Mouse (Mus musculus): ENCODE results near the gene Hyal1. TPM values are rescaled to one million over a fixed set of nuclear protein-coding genes. Genes with fewer than 3 reads are reported as not detected.

Hyal1 gene
- total and polyA plus RNA-seq, 3 experiments, result 1.3 to 3.4 TPM; not detected in 1

DNA sequence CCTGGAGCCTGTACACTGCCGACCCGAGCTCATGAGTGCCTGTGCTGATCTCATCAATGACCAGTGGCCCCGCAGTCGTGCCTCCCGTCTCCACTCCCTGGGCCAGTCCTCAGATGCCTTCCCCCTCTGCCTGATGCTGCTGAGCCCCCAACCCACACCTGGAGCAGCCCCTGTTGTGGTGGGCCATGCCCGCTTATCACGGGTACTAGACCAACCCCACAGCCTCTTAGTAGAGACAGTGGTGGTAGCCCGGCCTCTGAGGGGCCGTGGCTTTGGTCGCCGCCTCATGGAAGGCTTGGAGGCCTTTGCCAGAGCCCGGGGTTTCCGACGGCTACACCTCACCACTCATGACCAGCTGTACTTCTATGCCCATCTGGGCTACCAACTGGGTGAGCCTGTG, 6.4 kb downstream of the Hyal1 start:
- Histone ChIP-seq H3K27ac (ENCODE audit: control insufficient read depth, low read depth, low read length) (no peak overlapping the region), H3K9ac (ENCODE audit: control insufficient read depth, low read depth, low read length, poor library complexity, severe bottlenecking) (no peak overlapping the region), H3K4me1 (ENCODE audit: control insufficient read depth in 1 of 2, insufficient read depth in 2 of 2, low read length in 2 of 2) (peaks cover 8 to 28% of the 10 kb centered on the region in 2 experiments; a peak in 3 of 4 replicates), H3K27me3 (ENCODE audit: control insufficient read depth in 1 of 2, insufficient read depth in 2 of 2, low read length in 2 of 2) (no peaks in the 10 kb centered on the region), H3K36me3 (ENCODE audit: control insufficient read depth in 1 of 2, insufficient read depth in 2 of 2, low read length in 2 of 2) (peaks cover 0 to 18% of the 10 kb centered on the region in 2 experiments; a peak in 2 of 4 replicates), H3K79me2 (ENCODE audit: control insufficient read depth, insufficient read depth, low read length, poor library complexity) (peaks cover 36% of the 10 kb centered on the region), H3K4me3 (ENCODE audit: control insufficient read depth in 1 of 2, insufficient read depth in 1 of 2, low read depth in 2 of 2, low read length in 2 of 2) (no peak overlapping the region), H3K9me3 (replicated peaks; ENCODE audit: insufficient read depth, low read length) (no peaks in the 10 kb centered on the region)
- DNase-seq (ENCODE audit: low read depth, low spot score), result no peak
- TF ChIP-seq CHD2 (IDR thresholded peaks at IDR 0.05; ENCODE audit: low read length) (no peak), ZMIZ1 (IDR thresholded peaks at IDR 0.05; ENCODE audit: low read depth, low read length) (no peak), E2F4 (IDR thresholded peaks at IDR 0.05; ENCODE audit: borderline replicate concordance, low read depth, low read length) (no peak), EP300 (IDR thresholded peaks at IDR 0.05; ENCODE audit: low read depth in 1 of 2, low read length in 2 of 2) (no peak), ETS1 (IDR thresholded peaks at IDR 0.05; ENCODE audit: low read depth, low read length) (no peak), TAL1 (IDR thresholded peaks at IDR 0.05; ENCODE audit: low read length) (no peak), JUND (IDR thresholded peaks at IDR 0.05; ENCODE audit: low read depth, low read length) (no peak)

DNA sequence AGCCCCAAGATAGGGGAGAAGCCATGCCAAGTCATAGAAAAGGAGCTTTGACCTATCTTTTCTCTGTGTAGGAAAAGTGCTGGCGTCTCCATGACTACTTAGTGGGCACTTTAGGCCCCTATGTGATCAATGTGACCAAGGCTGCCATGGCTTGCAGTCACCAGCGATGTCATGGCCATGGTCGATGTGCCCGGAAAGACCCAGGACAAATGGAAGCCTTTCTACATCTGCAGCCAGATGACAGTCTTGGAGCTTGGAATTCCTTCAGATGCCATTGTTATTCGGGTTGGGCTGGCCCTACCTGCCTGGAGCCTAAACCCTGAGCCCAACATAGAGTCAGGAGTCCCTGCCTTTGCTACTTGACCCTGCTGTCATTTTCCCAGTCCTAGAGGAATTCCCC, 9.8 kb downstream of the Hyal1 start:
- peaks cover 4 to 35% of the 10 kb centered on the region in 2 experiments; a peak in 3 of 4 replicates for H3K36me3 ChIP-seq (ENCODE audit: control insufficient read depth in 1 of 2, insufficient read depth in 2 of 2, low read length in 2 of 2)

DNA sequence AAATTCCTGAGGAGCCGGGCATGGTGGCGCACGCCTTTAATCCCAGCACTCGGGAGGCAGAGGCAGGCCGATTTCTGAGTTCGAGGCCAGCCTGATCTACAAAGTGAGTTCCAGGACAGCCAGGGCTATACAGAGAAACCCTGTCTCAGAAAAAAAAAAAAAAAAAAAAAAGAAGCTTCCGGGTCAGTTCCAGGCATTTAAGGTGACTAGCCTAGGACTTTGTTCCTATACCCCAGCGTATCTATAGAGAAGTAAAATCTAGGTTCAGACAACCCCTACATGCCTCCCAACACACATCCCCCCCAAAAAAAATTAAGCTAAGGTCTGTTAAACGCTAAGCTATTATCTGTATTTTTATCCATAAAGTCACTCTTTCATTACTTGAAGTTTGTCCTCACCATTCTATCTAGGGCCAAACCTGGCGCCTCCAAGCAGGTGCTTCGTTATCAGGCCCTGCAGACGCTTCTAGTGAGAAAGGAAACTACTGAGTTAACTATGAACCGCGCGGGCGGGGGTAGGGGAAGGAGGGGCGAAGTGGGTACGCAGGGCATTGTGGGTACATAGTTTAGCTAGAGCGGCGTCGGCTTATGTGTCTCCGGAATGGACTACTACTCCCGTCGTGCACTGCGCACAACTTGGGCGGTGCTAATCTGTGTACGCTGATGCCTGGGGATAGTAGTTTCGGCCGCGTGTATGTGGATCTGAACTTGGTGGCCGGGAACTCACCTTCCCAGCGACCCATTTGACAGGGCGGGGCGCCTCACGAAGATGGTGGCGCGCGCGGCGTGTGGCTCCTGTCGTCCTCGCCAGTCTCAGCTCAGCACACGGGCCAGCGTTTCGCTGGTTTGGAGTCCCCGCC, 10.5 kb downstream of the Hyal1 start, which contains the start of gene Ifrd2:
Gene Ifrd2, plus strand, starts transcription at position 669 of the 859 bp plus-strand sequence.
- Histone ChIP-seq H3K4me1 (ENCODE audit: control insufficient read depth in 1 of 2, insufficient read depth in 2 of 2, low read length in 2 of 2) (peaks cover 16 to 31% of the 10 kb centered on the region in 2 experiments; a peak in 3 of 4 replicates), H3K79me2 (ENCODE audit: control insufficient read depth, insufficient read depth, low read length, poor library complexity) (peaks cover 47% of the 10 kb centered on the region), H3K9ac (ENCODE audit: control insufficient read depth, low read depth, low read length, poor library complexity, severe bottlenecking) (peak within 1 kb of the TSS; percentile 99), H3K36me3 (ENCODE audit: control insufficient read depth in 1 of 2, insufficient read depth in 2 of 2, low read length in 2 of 2) (peaks cover 4 to 29% of the 10 kb centered on the region in 2 experiments; a peak in 3 of 4 replicates), H3K27me3 (ENCODE audit: control insufficient read depth in 1 of 2, insufficient read depth in 2 of 2, low read length in 2 of 2) (no peaks in the 10 kb centered on the region), H3K27ac (ENCODE audit: control insufficient read depth, low read depth, low read length) (peak within 1 kb of the TSS; percentile 99), H3K4me3 (ENCODE audit: control insufficient read depth in 1 of 2, insufficient read depth in 1 of 2, low read depth in 2 of 2, low read length in 2 of 2) (peak within 1 kb of the TSS; percentile 55 to 86), H3K9me3 (replicated peaks; ENCODE audit: insufficient read depth, low read length) (no peaks in the 10 kb centered on the region)
- DNase-seq (ENCODE audit: low read depth, low spot score), result peak; percentile 99
- TF ChIP-seq MAFK (IDR thresholded peaks at IDR 0.05; ENCODE audit: borderline replicate concordance, low read depth, low read length) (no peak), MXI1 (IDR thresholded peaks at IDR 0.05; ENCODE audit: low read depth, low read length) (no peak; the same call in 1 of the 2 replicates), NRF1 (IDR thresholded peaks at IDR 0.05; ENCODE audit: insufficient read depth, low read depth, low read length, poor library complexity, severe bottlenecking) (peak; percentile 58; the same call in 1 of the 2 replicates), KAT2A (conservative IDR thresholded peaks at IDR 0.05; ENCODE audit: low read depth, low read length) (peak; percentile 99), HCFC1 (IDR thresholded peaks at IDR 0.05; ENCODE audit: low read depth, low read length) (peak; percentile 97), CHD1 (IDR thresholded peaks at IDR 0.05; ENCODE audit: low read depth, low read length) (no peak), JUND (IDR thresholded peaks at IDR 0.05; ENCODE audit: low read depth, low read length) (no peak), ETS1 (IDR thresholded peaks at IDR 0.05; ENCODE audit: low read depth, low read length) (peak; percentile 95), TCF12 (IDR thresholded peaks at IDR 0.05; ENCODE audit: low read depth, low read length) (peak; percentile 98), RAD21 (IDR thresholded peaks at IDR 0.05; ENCODE audit: low read depth, low read length) (no peak), NELFE (IDR thresholded peaks at IDR 0.05; ENCODE audit: low read depth, low read length) (peak; percentile 83), RCOR1 (IDR thresholded peaks at IDR 0.05; ENCODE audit: low read depth, low read length) (peak; percentile 40; the same call in 1 of the 2 replicates), CTCF (IDR thresholded peaks at IDR 0.05 in 2 of 3, conservative IDR thresholded peaks at IDR 0.05 in 1 of 3; ENCODE audit: control insufficient read depth in 1 of 3, insufficient read depth in 1 of 3, low read depth in 2 of 3, low read length in 3 of 3, poor library complexity in 1 of 3, severe bottlenecking in 1 of 3) (0 out of 6 replicates have a peak, but pooled peaks of 1 of the 3 experiments have one; percentile 12), TBP (IDR thresholded peaks at IDR 0.05; ENCODE audit: low read depth, low read length) (peak; percentile 90), TAL1 (IDR thresholded peaks at IDR 0.05; ENCODE audit: low read length) (peak; percentile 98), MYB (IDR thresholded peaks at IDR 0.05; ENCODE audit: low read depth, low read length) (peak; percentile 80), USF1 (IDR thresholded peaks at IDR 0.05; ENCODE audit: low read depth, low read length) (no peak), MAZ (IDR thresholded peaks at IDR 0.05; ENCODE audit: low read depth, low read length) (peak; percentile 99)

More for the DNA sequence above, 9.8 kb downstream of the Hyal1 start:
- peak; percentile 29 for DNase-seq (ENCODE audit: low read depth, low spot score)
- Histone ChIP-seq H3K27ac (ENCODE audit: control insufficient read depth, low read depth, low read length) (peak overlapping the region; percentile 94), H3K4me1 (ENCODE audit: control insufficient read depth in 1 of 2, insufficient read depth in 2 of 2, low read length in 2 of 2) (peaks cover 16 to 37% of the 10 kb centered on the region in 2 experiments; a peak in 3 of 4 replicates), H3K79me2 (ENCODE audit: control insufficient read depth, insufficient read depth, low read length, poor library complexity) (peaks cover 54% of the 10 kb centered on the region), H3K27me3 (ENCODE audit: control insufficient read depth in 1 of 2, insufficient read depth in 2 of 2, low read length in 2 of 2) (no peaks in the 10 kb centered on the region), H3K4me3 (ENCODE audit: control insufficient read depth in 1 of 2, insufficient read depth in 1 of 2, low read depth in 2 of 2, low read length in 2 of 2) (peak overlapping the region in 1 of 2 experiments; percentile 10; a peak in 2 of 4 replicates), H3K9me3 (replicated peaks; ENCODE audit: insufficient read depth, low read length) (no peaks in the 10 kb centered on the region), H3K9ac (ENCODE audit: control insufficient read depth, low read depth, low read length, poor library complexity, severe bottlenecking) (peak overlapping the region; percentile 49)
- TF ChIP-seq MAFK (IDR thresholded peaks at IDR 0.05; ENCODE audit: borderline replicate concordance, low read depth, low read length) (no peak), RAD21 (IDR thresholded peaks at IDR 0.05; ENCODE audit: low read depth, low read length) (no peak), HCFC1 (IDR thresholded peaks at IDR 0.05; ENCODE audit: low read depth, low read length) (no peak)

Measured in MEL (cell line).